Mouse (Mus musculus): Measurements from ENCODE around the gene Icam1. TPM values are rescaled to one million over a fixed set of nuclear protein-coding genes. Genes with fewer than 3 reads are reported as not detected.

The Icam1 gene
- total RNA-seq (2021) = 6.5 and 8.9 TPM in 2 replicates
- long read RNA-seq, transcript Icam1-201 (7 exons, 2,535 nt) = major isoform, 9 of 14 reads
- long read RNA-seq, partial matches to known transcripts = 3 of 14 reads
- long read RNA-seq, other reads (novel, unspliced or antisense) = 2 of 14 reads

GRCm38 (mm10) chr9:21015571-21016130, at the start of gene Icam1:
TSS of gene Icam1 (plus strand) at chr9:21015985.
- DNase-seq = peak; percentile 62

GRCm38 (mm10) chr9:20966008-20966407, 49.8 kb upstream of the Icam1 start:
- no peak for DNase-seq

- DNase-seq = no peak
Measured at GRCm38 (mm10) chr9:20966747-20967146, 49.0 kb upstream of the Icam1 start.

GRCm38 (mm10) chr9:20971751-20972140, 44.0 kb upstream of the Icam1 start:
- no peak for DNase-seq

GRCm38 (mm10) chr9:20972141-20972992, 43.4 kb upstream of the Icam1 start:
- peak; percentile 22 for DNase-seq

- no peak for DNase-seq
Measured at GRCm38 (mm10) chr9:20973001-20973681, 42.6 kb upstream of the Icam1 start.

- no peak for DNase-seq
Measured at GRCm38 (mm10) chr9:20973682-20974075, 42.1 kb upstream of the Icam1 start.

GRCm38 (mm10) chr9:20975431-20976215, 40.2 kb upstream of the Icam1 start:
- DNase-seq = peak; percentile 59

GRCm38 (mm10) chr9:20976216-20976960, 39.4 kb upstream of the Icam1 start, which contains the start of gene S1pr2:
TSS of gene S1pr2 (minus strand) at chr9:20976781.
- DNase-seq = peak; percentile 84

- DNase-seq = no peak
Measured at GRCm38 (mm10) chr9:20976961-20977689, 38.7 kb upstream of the Icam1 start.

- DNase-seq = no peak
Measured at GRCm38 (mm10) chr9:20978409-20979095, 37.2 kb upstream of the Icam1 start.

GRCm38 (mm10) chr9:20979181-20979580, 36.6 kb upstream of the Icam1 start:
- no peak for DNase-seq

GRCm38 (mm10) chr9:20979769-20980168, 36.0 kb upstream of the Icam1 start:
- no peak for DNase-seq

GRCm38 (mm10) chr9:20982171-20982570, 33.6 kb upstream of the Icam1 start:
- no peak for DNase-seq

GRCm38 (mm10) chr9:20983169-20983568, 32.6 kb upstream of the Icam1 start:
- DNase-seq = no peak

- no peak for DNase-seq
Measured at GRCm38 (mm10) chr9:20986952-20987686, 28.7 kb upstream of the Icam1 start.

GRCm38 (mm10) chr9:20987953-20988352, 27.8 kb upstream of the Icam1 start:
- DNase-seq = no peak

- peak; percentile 26 for DNase-seq
Measured at GRCm38 (mm10) chr9:20990861-20991260, 24.9 kb upstream of the Icam1 start.

GRCm38 (mm10) chr9:20991587-20991986, 24.2 kb upstream of the Icam1 start:
- DNase-seq = no peak
